In the genomic region with DNA sequence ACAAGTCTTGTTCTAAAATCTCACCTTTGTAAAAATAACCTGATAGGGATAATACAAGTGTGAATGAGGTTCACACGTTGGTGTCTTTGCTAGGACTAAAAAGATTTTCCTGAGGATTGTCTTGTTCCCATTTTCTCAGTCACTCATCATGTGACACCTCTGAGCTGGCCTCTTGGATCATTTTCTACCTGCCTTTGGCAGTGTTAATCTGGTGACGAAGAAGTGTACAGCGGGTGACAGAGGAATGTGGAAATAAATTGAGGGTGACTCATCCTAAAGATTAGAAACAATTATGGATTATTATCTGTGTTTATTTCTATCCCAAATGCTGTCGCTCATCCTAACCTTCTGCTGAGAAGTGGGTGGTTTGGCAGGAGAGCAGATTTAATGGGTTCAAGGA, we compare ENCODE assay signal across 16 mouse cellular contexts.
"Had no signal": no experiment of that assay in that cellular context is flagged by ENCODE, and none has a peak within 500 bp of the region (broad histone marks: within the 10 kb centered on the region; RNA-seq: fewer than 3 reads in every experiment).

No protein-coding gene starts in this region.

- H3K4me1 ChIP-seq: limb, embryonic 12.5 days; limb, embryonic 15.5 days had no signal

- H3K9me3 ChIP-seq: limb, embryonic 12.5 days; limb, embryonic 15.5 days; liver, embryonic 13.5 days had no signal

- H3K27ac ChIP-seq: kidney, postnatal 0 days; layer of hippocampus, adult 2 months; limb, embryonic 12.5 days; limb, embryonic 15.5 days; liver, embryonic 13.5 days; stomach, postnatal 0 days had no signal

- H3K9ac ChIP-seq: limb, embryonic 12.5 days; limb, embryonic 15.5 days; liver, embryonic 13.5 days had no signal

- H3K4me3 ChIP-seq: layer of hippocampus, adult 2 months; limb, embryonic 12.5 days; limb, embryonic 15.5 days; liver, embryonic 13.5 days had no signal

- DNase-seq: kidney, postnatal 25 days; layer of hippocampus, adult 9-11 months; liver, embryonic 13.5 days; lung, adult 2 months; lung, postnatal 14 days; lung, postnatal 4 days; midbrain, embryonic 14.5 days; thymus, adult 2 months; thymus, postnatal 14 days; thymus, postnatal 4 days had no signal

- H3K4me2 ChIP-seq: limb, embryonic 12.5 days; limb, embryonic 15.5 days; liver, embryonic 13.5 days; midbrain, embryonic 11.5 days had no signal

- H3K27me3 ChIP-seq: liver, embryonic 13.5 days had no signal
